Mouse (Mus musculus): ENCODE measurements around the gene Fggy. TPM values are rescaled to one million over a fixed set of nuclear protein-coding genes. Genes with fewer than 3 reads are reported as not detected.

The Fggy gene
- polyA plus RNA-seq, 1 experiment from 2014 or later, result 7.5 TPM

- 68% methylated on average over 3 of the region's 3 CpGs for WGBS
- no peak overlapping the region for H3K9ac ChIP-seq
These were observed 264.7 kb downstream of the Fggy start for GRCm38 (mm10) chr4:95821906-95822579.

GRCm38 (mm10) chr4:95828164-95828563 is 270.9 kb downstream of the Fggy start:
- H3K9ac ChIP-seq, result no peak overlapping the region
- no peak for ATAC-seq (ENCODE audit: low FRiP score, low read depth)
- no peaks in the 10 kb centered on the region for H3K4me1 ChIP-seq (replicated peaks)
- H3K4me3 ChIP-seq, result no peak overlapping the region
- H3K36me3 ChIP-seq, result no peaks in the 10 kb centered on the region
- no peak overlapping the region for H3K4me2 ChIP-seq
- H3K27ac ChIP-seq (replicated peaks), result no peak overlapping the region
- H3K27me3 ChIP-seq, result no peaks in the 10 kb centered on the region
- 94% methylated on average over 4 of the region's 4 CpGs for WGBS
- H3K9me3 ChIP-seq, result no peaks in the 10 kb centered on the region

More at GRCm38 (mm10) chr4:95821906-95822579, 264.7 kb downstream of the Fggy start:
- Histone ChIP-seq H3K27ac (replicated peaks) (no peak overlapping the region), H3K4me3 (no peak overlapping the region), H3K4me1 (replicated peaks) (no peaks in the 10 kb centered on the region), H3K27me3 (no peaks in the 10 kb centered on the region), H3K9me3 (no peaks in the 10 kb centered on the region), H3K4me2 (no peak overlapping the region), H3K36me3 (no peaks in the 10 kb centered on the region)
- no peak for ATAC-seq (ENCODE audit: low FRiP score, low read depth)

DNA sequence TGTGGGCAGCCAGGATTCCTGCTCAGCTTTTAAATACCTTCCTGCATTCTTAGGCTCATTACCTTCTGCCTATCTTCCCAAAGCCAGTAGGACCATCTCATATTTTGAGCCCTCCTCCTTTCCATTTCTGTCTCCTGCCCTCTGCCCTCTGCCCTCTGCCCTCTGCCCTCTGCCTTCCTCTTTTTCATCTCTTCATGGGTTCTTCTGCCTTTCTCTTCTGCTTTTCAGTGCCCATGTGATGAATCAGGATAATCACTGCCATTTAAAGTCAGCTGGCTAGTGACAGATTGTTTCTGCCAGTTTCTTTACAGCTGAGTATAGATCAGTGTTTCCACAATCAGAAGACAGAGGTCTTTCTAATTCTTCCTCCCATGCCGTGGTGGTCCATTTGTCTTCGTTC is 273.0 kb downstream of the Fggy start:
- Histone ChIP-seq H3K36me3 (no peaks in the 10 kb centered on the region), H3K27ac (replicated peaks) (no peak overlapping the region), H3K4me3 (no peak overlapping the region), H3K4me1 (replicated peaks) (no peaks in the 10 kb centered on the region), H3K9ac (no peak overlapping the region), H3K9me3 (no peaks in the 10 kb centered on the region), H3K4me2 (no peak overlapping the region), H3K27me3 (no peaks in the 10 kb centered on the region)
- ATAC-seq (ENCODE audit: low FRiP score, low read depth), result no peak
- 38% methylated on average over 2 of the region's 2 CpGs for WGBS

- ATAC-seq (ENCODE audit: low FRiP score, low read depth), result no peak
- no peaks in the 10 kb centered on the region for H3K4me1 ChIP-seq (replicated peaks)
- 59% methylated on average over 1 of the region's 1 CpGs for WGBS
These were observed 282.6 kb downstream of the Fggy start for GRCm38 (mm10) chr4:95839860-95840259.

DNA sequence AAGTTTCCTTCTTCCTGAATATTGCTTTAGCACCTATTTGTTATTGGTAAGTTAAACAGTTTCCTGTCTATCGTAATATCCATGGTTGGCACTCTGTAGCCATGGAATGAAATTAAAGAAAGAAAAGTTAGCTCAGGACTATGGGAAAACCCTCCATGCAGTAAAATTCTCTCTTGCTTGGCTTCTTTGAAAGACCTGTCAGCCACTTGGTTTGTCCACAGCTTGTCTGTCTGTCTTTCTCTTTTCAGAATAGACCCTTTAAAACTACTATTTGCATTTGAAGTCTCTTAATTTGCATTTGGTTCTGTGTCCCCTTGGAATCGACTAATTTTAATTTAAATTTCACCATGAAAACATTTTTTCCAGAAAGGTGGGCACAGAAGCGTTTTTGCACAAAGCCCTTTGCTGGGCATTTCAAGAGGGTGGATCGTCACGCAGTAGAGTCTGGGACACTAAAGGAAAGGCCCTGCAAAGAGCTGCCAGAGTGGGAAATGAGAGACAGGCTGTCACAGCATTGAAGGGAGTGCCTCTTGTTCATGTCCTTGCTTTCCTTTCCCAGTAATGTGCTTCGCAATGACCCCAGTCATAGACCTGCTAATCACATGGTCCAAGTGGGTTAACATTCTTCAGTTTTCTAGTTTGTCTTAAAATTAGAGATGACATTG is 283.2 kb downstream of the Fggy start:
- Histone ChIP-seq H3K9ac (no peak overlapping the region), H3K27me3 (no peaks in the 10 kb centered on the region), H3K4me1 (replicated peaks) (no peaks in the 10 kb centered on the region), H3K4me2 (no peak overlapping the region), H3K9me3 (no peaks in the 10 kb centered on the region), H3K27ac (replicated peaks) (no peak overlapping the region), H3K4me3 (no peak overlapping the region), H3K36me3 (no peaks in the 10 kb centered on the region)
- ATAC-seq (ENCODE audit: low FRiP score, low read depth), result no peak
- 58% methylated on average over 6 of the region's 6 CpGs for WGBS

More at GRCm38 (mm10) chr4:95839860-95840259, 282.6 kb downstream of the Fggy start:
- Histone ChIP-seq H3K27me3 (no peaks in the 10 kb centered on the region), H3K4me2 (no peak overlapping the region), H3K9ac (no peak overlapping the region), H3K4me3 (no peak overlapping the region), H3K36me3 (no peaks in the 10 kb centered on the region), H3K9me3 (no peaks in the 10 kb centered on the region), H3K27ac (replicated peaks) (no peak overlapping the region)

GRCm38 (mm10) chr4:95845981-95846617 is 288.8 kb downstream of the Fggy start:
- no peak overlapping the region for H3K4me2 ChIP-seq
- H3K9ac ChIP-seq, result no peak overlapping the region
- ATAC-seq (ENCODE audit: low FRiP score, low read depth), result no peak
- no peaks in the 10 kb centered on the region for H3K27me3 ChIP-seq
- no peaks in the 10 kb centered on the region for H3K36me3 ChIP-seq
- H3K4me1 ChIP-seq (replicated peaks), result no peaks in the 10 kb centered on the region
- H3K4me3 ChIP-seq, result no peak overlapping the region
- 60% methylated on average over 6 of the region's 6 CpGs for WGBS
- no peak overlapping the region for H3K27ac ChIP-seq (replicated peaks)
- no peaks in the 10 kb centered on the region for H3K9me3 ChIP-seq

- Histone ChIP-seq H3K4me2 (no peak overlapping the region), H3K27ac (replicated peaks) (no peak overlapping the region), H3K27me3 (no peaks in the 10 kb centered on the region), H3K9me3 (no peaks in the 10 kb centered on the region), H3K4me1 (replicated peaks) (no peaks in the 10 kb centered on the region), H3K36me3 (no peaks in the 10 kb centered on the region), H3K9ac (no peak overlapping the region), H3K4me3 (no peak overlapping the region)
- no peak for ATAC-seq (ENCODE audit: low FRiP score, low read depth)
These were observed 289.9 kb downstream of the Fggy start for GRCm38 (mm10) chr4:95847219-95847618.

DNA sequence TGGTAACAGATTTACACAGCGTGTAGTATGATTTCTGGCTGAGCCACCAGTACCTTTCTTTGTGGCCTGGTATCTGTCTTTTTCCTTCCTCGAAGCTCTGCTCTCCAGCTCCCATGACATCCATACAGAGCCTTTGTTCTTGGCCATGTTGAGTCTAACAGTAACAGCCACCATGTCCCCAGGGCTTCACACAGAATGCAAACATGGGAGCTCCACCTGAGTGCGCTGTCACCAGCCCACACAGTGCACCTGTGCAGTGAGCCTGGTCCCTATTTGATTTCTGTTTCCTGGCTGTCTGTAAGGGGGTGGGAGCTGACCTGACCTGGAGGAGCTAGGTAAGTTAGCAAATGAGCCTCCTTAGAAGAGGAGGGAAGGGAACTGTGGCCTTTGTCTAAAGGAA is 290.4 kb downstream of the Fggy start:
- Histone ChIP-seq H3K4me2 (no peak overlapping the region), H3K4me3 (no peak overlapping the region), H3K9ac (no peak overlapping the region), H3K4me1 (replicated peaks) (no peaks in the 10 kb centered on the region), H3K27ac (replicated peaks) (no peak overlapping the region), H3K36me3 (no peaks in the 10 kb centered on the region), H3K9me3 (no peaks in the 10 kb centered on the region), H3K27me3 (no peaks in the 10 kb centered on the region)
- ATAC-seq (ENCODE audit: low FRiP score, low read depth), result no peak
- WGBS, result 85% methylated on average over 3 of the region's 3 CpGs

- no peak overlapping the region for H3K27ac ChIP-seq (replicated peaks)
- no peak overlapping the region for H3K4me2 ChIP-seq
- no peak for ATAC-seq (ENCODE audit: low FRiP score, low read depth)
- no peaks in the 10 kb centered on the region for H3K27me3 ChIP-seq
- no peaks in the 10 kb centered on the region for H3K4me1 ChIP-seq (replicated peaks)
- no peaks in the 10 kb centered on the region for H3K9me3 ChIP-seq
- H3K36me3 ChIP-seq, result no peaks in the 10 kb centered on the region
- 88% methylated on average over 5 of the region's 5 CpGs for WGBS
- no peak overlapping the region for H3K9ac ChIP-seq
- no peak overlapping the region for H3K4me3 ChIP-seq
These were observed 292.2 kb downstream of the Fggy start for GRCm38 (mm10) chr4:95849497-95849896.

GRCm38 (mm10) chr4:95850044-95850739 is 292.9 kb downstream of the Fggy start:
- no peaks in the 10 kb centered on the region for H3K4me1 ChIP-seq (replicated peaks)
- no peaks in the 10 kb centered on the region for H3K36me3 ChIP-seq
- H3K27ac ChIP-seq (replicated peaks), result no peak overlapping the region
- H3K27me3 ChIP-seq, result no peaks in the 10 kb centered on the region
- no peak overlapping the region for H3K9ac ChIP-seq
- no peak overlapping the region for H3K4me3 ChIP-seq
- WGBS, result 90% methylated on average over 6 of the region's 6 CpGs
- H3K9me3 ChIP-seq, result no peaks in the 10 kb centered on the region
- no peak for ATAC-seq (ENCODE audit: low FRiP score, low read depth)
- H3K4me2 ChIP-seq, result no peak overlapping the region

DNA sequence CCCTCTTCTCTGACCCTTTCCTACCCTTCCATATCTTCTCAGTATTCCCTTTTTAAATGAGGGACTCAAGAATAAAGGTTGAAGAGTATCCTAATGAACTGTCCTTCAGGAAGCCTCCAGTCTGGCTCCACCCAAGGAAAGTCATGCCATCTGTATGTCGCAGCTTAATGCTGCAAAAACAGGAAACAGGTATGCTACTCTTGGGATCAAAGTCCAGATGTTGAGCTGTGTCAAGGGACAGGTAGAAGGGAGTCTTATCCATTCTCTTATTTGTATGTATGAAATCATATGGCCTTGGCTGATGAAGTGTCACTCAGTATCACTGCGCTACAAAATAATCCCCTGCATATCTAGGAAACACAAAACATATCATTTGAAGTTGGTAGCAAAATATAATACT is 294.9 kb downstream of the Fggy start:
- no peaks in the 10 kb centered on the region for H3K4me1 ChIP-seq (replicated peaks)
- no peak overlapping the region for H3K9ac ChIP-seq
- H3K27me3 ChIP-seq, result no peaks in the 10 kb centered on the region
- no peak overlapping the region for H3K27ac ChIP-seq (replicated peaks)
- ATAC-seq (ENCODE audit: low FRiP score, low read depth), result no peak
- H3K9me3 ChIP-seq, result no peaks in the 10 kb centered on the region
- H3K36me3 ChIP-seq, result no peaks in the 10 kb centered on the region
- no peak overlapping the region for H3K4me2 ChIP-seq
- WGBS, result 98% methylated on average over 2 of the region's 2 CpGs
- H3K4me3 ChIP-seq, result no peak overlapping the region

GRCm38 (mm10) chr4:95856008-95856407 is 298.7 kb downstream of the Fggy start:
- 73% methylated on average over 2 of the region's 2 CpGs for WGBS
- Histone ChIP-seq H3K4me3 (no peak overlapping the region), H3K27ac (replicated peaks) (no peak overlapping the region), H3K27me3 (no peaks in the 10 kb centered on the region), H3K4me1 (replicated peaks) (no peaks in the 10 kb centered on the region), H3K36me3 (no peaks in the 10 kb centered on the region), H3K9ac (no peak overlapping the region), H3K4me2 (no peak overlapping the region), H3K9me3 (no peaks in the 10 kb centered on the region)
- no peak for ATAC-seq (ENCODE audit: low FRiP score, low read depth)
